Mouse (Mus musculus): ENCODE data around the gene Smim6.

GRCm38 (mm10) chr11:115894755-115895520 lies 16.9 kb upstream of the Smim6 start:
- TF ChIP-seq CTCF (IDR thresholded peaks at IDR 0.05) = peak; percentile 67
- TF ChIP-seq POLR2A (IDR thresholded peaks at IDR 0.05; ENCODE audit: insufficient read depth, low read depth, low read length) = no peak
- TF ChIP-seq EP300 (IDR thresholded peaks at IDR 0.05; ENCODE audit: insufficient read depth, low read depth, low read length) = no peak
